Mouse (Mus musculus) forelimb bud, embryonic 11.5 days (tissue): ENCODE data around the gene Abcc4.
"Not testable (repeated sequence)": the region's sequence is repeated elsewhere in the genome, so short reads cannot be mapped to it uniquely, and the experiment has no call there.

Experiments used
- DNase-seq: peaks from one replicate; pipeline ENCODE4 v3.0.0-alpha.2; 2012; ENCODE audit warnings: low read depth, low spot score

Abcc4 gene

GRCm38 (mm10) chr14:118678279-118678985 lies 27.6 kb downstream of the Abcc4 start:
- DNase-seq = no peak

DNA sequence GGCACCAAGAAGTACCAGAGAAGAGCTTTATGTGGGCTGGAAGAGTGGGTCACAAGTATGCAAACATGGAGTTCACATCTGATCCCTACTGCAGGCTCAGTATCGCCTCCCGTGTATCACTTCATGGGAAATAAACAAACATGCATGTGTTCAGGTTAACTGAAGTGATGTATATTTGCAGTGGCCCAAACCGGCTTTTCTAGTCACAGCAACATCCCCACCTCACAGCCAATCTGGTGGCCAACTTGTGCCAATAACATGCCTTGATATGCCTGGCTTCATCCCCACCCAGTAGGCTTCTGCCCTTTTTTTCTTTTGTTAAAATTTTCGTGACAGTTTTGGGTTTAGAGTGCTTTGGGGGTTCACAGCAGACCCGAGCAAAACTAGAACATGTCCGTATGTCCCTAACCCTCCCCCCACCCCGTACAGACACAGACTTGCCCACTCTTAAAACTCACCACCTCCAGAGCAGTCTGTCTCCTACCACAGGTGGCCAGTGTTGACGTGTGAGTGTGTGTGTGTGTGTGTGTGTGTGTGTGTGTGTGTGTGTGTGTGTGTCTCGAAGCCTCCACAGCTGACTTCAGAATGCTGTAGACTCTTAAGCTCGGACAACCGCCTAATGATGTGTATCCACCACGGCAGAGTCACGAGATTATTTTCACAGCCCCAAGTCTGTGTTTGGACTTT lies 29.6 kb downstream of the Abcc4 start:
- DNase-seq = no peak

DNA sequence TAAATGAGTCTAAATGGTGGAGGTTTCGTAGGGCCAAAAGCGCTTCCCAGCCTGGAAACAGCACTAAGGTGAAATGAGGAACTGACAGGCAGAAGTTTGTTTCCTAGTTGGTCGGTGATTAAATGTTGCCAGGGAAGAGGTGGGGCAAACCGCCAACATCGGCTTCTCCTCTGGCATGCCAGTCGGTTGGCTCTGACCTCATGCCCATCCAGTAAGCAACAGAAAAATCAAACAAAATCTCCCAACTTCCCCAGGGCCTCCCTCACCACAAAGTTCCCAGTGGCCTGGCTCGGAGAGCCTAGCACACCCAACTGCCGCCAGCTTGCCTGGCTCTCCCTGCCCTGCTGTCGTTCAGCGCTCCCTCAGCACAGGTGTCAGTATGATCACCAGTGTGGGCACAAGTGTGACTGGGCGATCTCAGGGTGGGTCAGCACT lies 31.3 kb downstream of the Abcc4 start:
- DNase-seq = no peak

- no peak for DNase-seq
Measured at GRCm38 (mm10) chr14:118674224-118674623, 31.8 kb downstream of the Abcc4 start.

DNA sequence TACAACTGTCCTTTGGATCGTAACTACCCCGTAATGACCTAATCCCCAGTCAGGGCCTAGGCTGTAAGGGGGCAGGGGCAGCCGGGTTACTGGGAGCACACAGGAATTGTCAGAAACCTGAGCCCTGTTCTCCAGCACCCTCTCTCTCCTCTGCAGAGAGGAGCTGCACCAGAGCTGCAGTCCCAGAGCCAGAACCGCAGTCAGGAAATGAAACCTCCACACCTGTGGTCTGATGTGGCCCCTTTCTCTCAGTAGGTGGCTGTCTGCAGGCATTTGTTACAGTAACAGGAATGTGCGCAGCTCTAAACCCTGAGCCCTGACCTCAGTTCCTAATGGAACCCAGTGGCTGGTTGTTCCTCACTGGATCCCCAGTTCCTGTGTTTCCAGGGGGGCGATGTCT lies 32.5 kb downstream of the Abcc4 start:
- DNase-seq = peak; percentile 55

DNA sequence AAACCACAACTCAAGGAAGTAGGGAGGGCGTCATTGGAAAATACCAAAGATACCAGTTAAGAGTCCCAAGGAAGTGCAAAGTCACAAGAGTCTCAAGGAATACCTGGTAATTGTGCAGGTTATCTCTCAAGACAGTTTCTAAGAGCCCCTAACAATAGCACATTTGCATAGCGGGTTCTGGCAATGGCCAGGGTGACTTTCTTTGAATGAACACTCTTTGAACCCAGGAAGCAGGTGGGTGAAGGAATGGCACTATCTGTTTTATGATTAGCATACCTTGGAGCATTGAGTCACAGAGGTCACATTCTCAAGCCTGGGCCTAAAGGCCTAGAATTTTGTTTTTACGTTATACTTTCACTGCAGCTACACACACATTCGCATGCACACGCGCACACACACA lies 33.1 kb downstream of the Abcc4 start:
- not testable (repeated sequence) for DNase-seq

DNA sequence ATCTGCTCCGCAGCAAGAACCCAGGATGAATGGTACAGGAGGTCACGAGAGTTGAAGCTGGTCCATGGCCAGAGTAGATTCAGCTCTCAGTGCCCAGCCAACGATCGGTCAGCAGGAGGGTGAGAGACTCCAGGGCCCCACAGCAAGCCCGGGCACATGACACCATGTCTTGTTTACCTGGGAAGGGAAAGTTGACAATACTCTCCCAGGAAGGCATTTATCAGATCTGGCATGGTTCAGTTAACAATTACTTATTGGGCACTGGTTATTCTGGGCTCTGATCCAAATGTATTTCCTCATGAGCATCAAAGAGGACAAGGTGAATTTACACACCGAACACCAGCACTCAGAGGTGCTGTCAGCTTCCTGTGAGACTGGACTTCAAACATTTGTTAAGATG lies 38.5 kb downstream of the Abcc4 start:
- no peak for DNase-seq

DNA sequence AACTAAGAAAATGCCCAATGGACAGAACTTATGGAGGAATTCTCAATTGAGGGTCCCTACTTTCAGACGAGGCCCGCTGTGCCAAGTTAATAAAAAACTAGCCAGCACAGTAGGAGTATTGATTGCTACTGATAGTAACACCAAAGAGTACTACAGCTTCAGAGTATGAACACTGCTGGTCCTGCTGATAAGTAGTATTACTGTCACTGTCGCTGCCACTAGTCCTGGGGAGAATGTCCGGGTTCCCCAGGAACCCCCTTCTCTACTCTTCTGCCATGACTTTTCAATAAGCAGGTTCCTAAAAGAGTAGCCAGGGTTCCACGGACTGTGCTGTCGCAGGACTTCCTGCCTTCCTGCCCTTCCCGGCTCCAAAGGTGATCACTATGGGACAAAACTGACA lies 41.4 kb downstream of the Abcc4 start:
- DNase-seq = no peak

DNA sequence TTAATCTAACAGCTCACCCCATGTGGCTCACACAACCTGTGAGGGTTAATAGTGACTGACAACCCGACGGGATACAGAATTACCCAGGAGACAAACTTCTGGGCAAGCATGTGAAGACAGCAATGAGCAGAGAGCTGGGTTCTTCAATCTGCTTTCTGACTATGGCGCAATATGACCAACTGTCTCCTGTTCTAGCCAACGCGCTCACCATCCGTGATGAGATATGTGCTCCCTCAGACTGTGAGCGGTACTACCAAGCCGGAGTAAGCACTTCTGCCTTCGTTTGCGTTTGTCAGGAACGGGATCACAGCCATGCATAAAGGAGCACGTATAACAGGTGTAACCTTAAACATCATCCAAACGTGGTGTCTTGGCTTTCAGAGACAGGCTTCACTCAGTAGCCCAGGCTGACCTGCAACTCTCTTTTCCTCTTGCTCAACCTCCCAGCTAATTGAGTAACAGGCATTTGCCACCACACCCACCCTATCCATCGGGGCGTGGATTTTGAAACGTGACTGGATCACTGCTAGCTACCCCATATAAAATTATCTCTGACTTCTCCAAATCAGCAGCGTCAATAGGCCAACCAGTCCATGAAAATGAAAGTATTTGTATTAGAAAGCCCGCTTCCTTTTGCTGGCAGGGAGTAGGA lies 43.3 kb downstream of the Abcc4 start:
- no peak for DNase-seq

DNA sequence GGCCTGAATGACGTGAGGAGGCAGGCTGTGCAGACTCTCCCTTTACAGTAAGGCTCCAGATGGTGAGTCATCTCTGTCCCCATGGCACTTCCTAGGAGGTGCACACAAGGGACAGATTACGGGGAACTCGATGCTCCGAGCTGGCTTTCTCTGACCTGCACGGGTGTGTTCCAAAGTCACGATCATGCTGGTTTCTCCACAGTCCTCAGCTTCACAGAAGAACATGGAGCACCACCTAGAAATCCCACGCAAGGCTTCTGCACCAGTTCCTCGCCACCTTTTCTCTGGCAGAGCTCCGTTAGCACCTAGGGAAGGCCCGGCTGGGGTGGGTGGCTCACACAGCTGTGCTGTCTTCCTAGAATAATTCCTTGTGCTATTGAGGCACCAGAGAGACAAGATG lies 43.9 kb downstream of the Abcc4 start:
- DNase-seq = no peak

DNA sequence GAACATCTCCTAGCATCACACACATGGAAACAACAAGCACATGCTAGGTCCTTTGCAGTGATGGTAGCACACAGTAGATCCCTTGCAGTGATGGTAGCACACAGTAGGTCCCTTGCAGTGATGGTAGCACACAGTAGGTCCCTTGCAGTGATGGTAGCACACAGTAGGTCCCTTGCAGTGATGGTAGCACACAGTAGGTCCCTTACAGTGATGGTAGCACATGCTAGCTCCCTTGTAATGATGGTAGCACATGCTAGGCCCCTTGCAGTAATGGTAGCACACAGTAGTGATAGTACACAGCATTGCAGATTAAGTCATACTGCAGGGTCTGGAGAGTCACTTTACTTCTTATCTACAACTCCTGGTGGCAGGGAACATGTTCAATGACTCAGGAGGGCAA lies 46.8 kb downstream of the Abcc4 start:
- DNase-seq = no peak

DNA sequence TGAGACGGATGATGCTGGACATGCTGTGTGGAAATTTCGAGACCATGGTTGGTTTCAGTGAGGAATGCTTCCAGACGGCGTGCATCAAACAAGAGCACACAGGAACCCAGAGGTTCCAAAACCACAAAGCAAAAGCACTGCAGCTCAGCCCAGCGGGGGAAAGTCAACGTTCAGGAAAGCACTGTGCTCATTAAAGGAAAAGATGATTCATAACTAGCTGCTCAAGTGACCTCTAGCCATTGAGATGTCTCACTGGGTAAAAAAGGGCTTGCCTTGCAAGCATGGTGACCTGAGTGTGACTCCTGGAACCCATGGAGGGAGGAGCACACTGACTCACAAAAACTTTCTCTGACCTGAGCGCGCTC lies 47.7 kb downstream of the Abcc4 start:
- DNase-seq = no peak

DNA sequence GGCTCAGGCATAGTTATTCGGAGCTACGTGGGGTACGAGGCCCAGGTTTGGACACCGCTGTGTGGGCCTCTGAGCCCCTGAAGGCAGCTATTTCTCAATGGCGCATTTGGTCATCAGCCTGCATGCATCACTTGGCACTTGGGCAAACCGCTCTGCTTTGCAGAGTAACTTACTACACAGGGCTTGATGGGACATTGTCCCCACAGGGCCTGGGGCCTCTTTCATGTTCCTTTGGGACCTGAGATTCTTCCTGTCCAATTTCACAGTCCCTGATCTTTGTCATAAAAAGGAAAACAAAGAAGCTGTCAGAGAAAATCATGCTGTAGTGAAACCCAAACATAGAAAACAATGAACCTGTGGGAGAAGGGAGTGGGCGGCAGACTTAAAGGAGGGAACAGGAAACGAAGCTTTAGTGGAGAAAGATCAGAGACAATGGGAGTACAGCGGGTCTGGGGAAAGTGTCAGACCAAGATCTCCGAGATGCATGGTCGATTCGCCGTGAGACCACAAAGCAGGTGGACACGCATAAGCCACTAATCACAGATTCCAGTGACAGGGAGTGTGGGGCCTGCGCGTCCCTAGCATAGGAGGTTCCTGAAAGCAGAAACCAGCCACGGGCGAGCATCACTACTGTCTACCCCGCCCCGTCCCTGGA lies 48.2 kb downstream of the Abcc4 start:
- no peak for DNase-seq

GRCm38 (mm10) chr14:118657206-118657605 lies 48.8 kb downstream of the Abcc4 start:
- no peak for DNase-seq

DNA sequence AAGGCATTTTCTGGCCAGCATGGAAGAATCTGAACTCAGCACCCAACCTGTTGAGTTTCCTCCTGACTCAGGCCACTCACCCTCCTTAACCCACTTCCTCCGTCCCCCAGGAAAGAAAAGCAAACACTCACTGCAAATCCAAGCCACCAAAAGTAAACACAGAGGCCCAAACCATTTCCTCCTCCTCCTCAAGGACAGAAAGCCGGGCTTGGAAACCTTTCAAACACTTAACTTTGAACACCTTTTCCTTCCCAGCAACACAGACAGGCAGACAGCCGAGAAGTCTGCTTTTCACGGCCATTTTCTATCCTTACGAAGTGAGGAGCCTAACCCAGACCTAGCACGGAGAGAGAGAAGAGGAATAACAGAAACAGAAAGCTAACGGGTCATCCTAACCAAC lies 50.0 kb downstream of the Abcc4 start:
- DNase-seq = no peak

- DNase-seq = no peak
Measured at GRCm38 (mm10) chr14:118654903-118655302, 51.1 kb downstream of the Abcc4 start.

DNA sequence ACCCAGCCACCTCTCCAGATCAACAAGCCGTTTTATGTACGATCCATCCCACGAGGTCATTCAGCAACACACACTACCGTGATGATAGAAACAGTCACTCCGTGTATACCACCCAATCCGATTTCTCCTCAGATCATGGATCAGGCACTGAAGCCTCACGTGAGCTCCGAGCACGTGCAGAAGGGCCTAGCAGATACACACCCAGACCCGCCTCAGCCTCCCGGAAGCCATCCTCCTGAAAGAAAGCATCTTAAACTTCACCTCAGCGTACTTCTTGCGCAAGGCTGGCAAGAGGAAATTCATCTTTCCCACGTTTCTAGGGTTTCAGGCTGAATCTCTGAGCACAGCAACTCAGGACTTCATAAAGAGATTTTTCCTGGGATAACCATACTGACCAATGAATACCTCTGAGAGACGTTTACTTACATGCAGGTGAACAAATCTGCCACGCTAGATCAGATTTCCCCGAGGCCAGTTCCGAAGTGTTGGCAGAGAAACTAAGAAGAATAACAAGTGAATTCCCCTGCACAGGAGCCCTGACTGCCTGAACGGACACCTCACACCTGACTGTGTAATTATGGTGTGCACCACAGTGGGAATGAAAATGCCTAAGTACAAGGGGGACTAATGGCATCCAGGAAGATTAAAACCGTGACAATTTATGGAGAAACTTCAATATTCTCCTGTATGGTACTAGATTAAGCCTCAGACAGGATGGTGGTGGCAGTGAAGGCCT lies 54.1 kb downstream of the Abcc4 start:
- DNase-seq = no peak

GRCm38 (mm10) chr14:118649895-118650256 lies 56.1 kb downstream of the Abcc4 start:
- DNase-seq = no peak

GRCm38 (mm10) chr14:118649199-118649894 lies 56.7 kb downstream of the Abcc4 start:
- no peak for DNase-seq

- not testable (repeated sequence) for DNase-seq
Measured at GRCm38 (mm10) chr14:118642940-118643591, 63.0 kb downstream of the Abcc4 start.

DNA sequence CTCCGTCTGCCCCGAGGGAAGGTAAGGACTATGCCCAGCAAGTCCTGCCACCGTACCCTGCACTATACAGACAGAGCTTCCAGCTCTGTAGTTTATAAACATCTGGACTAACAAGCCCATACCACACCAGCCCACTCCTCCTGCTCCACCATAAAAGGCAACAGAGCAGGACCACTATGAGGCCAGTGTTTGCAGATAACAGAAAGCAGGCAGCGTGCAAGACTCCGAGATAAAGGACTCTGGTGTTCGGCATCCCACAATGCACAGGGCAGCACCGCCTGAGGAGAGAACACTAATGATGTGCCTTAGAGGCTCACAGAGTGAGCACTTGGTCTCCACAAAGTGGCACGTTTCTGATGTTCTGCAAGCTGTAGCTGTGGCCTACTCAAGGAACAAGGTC lies 63.9 kb downstream of the Abcc4 start:
- no peak for DNase-seq
